Mouse (Mus musculus) macrophage (primary cell): Measurements from ENCODE around the gene Tdo2. TPM values are rescaled to one million over a fixed set of nuclear protein-coding genes. Genes with fewer than 3 reads are reported as not detected.

ENCODE experiments used
- H3K27ac ChIP-seq: fragments of 350-480 bp; formaldehyde crosslinking; 2 replicates; pipeline ENCODE4 v1.9.0; 2021
- H3K36me3 ChIP-seq: fragments of 350-480 bp; formaldehyde crosslinking; 2 replicates; pipeline ENCODE4 v1.9.0; 2021; ENCODE audit errors: inconsistent target
- H3K4me3 ChIP-seq: fragments of 350-480 bp; formaldehyde crosslinking; 2 replicates; pipeline ENCODE4 v1.9.0; 2021; ENCODE audit errors: inconsistent target
- H3K79me2 ChIP-seq: fragments of 350-480 bp; formaldehyde crosslinking; 2 replicates; pipeline ENCODE4 v1.9.0; 2021; ENCODE audit errors: inconsistent target
- WGBS: methylation state at CpG from one replicate; pipeline ENCODE4 v1.1.7; 2026; ENCODE audit warnings: inconsistent platforms; ENCODE audit not compliant: missing documents; 5-methylcytosine and 5-hydroxymethylcytosine counted together
- polyA plus RNA-seq: library from polyadenylated mRNA; stranded (reverse); fragments of 250-400 nt; gene quantifications from 3 replicates; pipeline ENCODE4 v1.2.4, GENCODE M21; 2018; ENCODE audit warnings: inconsistent platforms

Gene Tdo2
- polyA plus RNA-seq, 1 experiment from 2014 or later = not detected

DNA sequence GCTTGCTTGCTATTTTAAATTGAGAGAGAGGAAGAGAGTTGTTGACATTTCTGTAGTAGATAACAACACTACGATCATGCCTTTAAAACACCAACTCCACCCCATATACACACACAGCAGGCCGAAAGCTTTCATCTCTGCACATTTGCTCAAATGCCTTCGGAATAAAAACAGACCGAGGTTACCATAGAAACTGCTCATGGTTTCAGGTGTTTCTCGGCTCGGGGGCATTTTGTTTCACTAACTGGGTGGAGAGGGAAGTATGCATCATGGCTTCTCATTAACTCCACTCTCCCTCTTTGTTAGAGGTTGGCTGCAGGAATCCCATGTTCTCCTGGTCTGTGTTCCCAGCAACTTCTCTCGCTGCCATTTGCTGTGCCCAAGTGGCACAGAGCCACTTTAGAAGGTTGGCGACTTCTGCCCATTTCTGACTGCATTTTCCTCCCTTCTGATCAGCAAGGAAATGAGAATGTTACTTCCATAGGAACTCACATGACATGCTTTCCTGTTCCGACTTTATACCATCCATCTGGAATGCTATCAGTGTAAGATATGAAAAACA lies 49.2 kb downstream of the Tdo2 start:
- Histone ChIP-seq H3K79me2 (no peaks in the 10 kb centered on the region), H3K36me3 (no peaks in the 10 kb centered on the region), H3K4me3 (no peak overlapping the region), H3K27ac (no peak overlapping the region)
- 89% methylated on average over 9 of the region's 9 CpGs for WGBS

DNA sequence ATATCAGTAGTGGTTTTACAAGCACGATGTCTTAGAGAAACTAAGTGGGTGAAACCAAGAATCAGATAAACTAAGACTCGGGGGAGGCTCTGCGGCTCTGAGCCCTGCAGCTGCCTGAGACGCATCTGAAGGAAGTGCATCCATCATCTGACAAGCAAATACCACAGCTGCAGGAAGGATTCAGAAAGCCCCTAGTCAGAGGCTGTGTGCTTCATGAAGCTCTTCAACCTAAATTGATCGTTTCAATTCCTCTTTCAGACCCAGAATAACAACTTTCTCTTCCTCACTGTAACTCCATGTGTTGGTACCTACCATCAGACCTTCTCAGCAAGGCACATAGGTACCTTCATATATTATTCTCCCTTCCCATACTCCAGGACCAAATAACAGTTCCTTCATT lies 50.1 kb downstream of the Tdo2 start:
- Histone ChIP-seq H3K4me3 (no peak overlapping the region), H3K27ac (no peak overlapping the region), H3K36me3 (no peaks in the 10 kb centered on the region), H3K79me2 (no peaks in the 10 kb centered on the region)
- WGBS = 8% methylated on average over 5 of the region's 5 CpGs

DNA sequence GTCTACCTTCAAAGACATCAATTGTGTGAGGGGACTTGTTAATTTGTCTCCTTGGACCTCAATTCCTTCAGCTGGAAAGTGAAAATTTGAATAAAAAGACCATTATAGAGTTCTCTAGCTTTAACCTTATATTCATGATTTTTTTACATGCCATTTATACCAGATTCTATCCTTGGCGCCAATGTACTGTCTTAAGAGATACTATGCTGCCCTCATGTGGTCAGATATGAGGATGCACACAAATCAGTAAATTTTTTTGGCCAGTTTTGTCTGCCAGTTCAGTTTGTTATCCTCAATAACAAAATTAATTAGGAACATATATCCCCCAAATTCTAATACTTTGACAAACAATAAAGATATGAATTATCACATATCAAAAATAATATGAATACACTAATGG lies 51.1 kb downstream of the Tdo2 start:
- Histone ChIP-seq H3K4me3 (no peak overlapping the region), H3K36me3 (no peaks in the 10 kb centered on the region), H3K27ac (no peak overlapping the region), H3K79me2 (no peaks in the 10 kb centered on the region)
- WGBS = 0% methylated on average over 1 of the region's 1 CpGs

DNA sequence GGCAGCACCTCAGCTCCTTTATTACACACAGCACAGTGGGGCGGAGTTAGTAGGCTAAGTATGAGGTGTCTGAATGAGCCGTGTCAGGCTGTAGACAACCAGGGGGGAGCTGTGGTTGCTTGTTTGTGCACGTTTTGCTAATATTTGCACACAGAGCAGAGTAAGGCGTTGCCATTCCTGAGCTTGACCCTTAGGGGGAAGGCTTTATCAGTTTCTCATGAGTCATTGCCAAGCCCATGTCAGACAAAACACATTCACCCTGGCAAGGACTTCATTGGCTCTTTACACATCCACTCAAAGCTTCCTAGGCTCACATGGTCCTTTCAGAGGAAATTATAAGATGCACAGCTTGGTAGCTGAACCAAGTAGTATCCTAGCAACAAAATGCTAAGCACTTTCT lies 53.1 kb downstream of the Tdo2 start:
- no peak overlapping the region for H3K27ac ChIP-seq
- WGBS = 21% methylated on average over 4 of the region's 4 CpGs
- H3K4me3 ChIP-seq = no peak overlapping the region
- no peaks in the 10 kb centered on the region for H3K36me3 ChIP-seq
- no peaks in the 10 kb centered on the region for H3K79me2 ChIP-seq

DNA sequence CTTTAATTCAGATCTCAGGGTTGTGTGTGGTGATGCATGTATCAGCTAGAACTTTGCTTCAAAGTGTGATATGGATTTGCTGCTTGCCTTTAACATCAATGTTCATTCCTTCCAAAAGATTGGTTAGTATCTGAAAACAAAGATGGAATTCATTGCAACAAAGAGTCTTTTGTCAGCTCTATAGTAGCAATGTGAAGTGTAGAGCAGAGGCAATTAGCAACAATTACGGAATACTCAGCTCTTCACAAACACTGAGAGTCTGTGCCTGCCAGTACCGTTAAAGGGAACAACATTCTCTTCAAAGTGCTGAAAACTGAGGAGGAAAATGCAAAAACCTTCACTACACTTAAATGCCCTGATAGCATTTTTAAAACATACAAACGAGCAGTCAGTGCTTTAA lies 56.3 kb downstream of the Tdo2 start:
- H3K4me3 ChIP-seq = no peak overlapping the region
- H3K36me3 ChIP-seq = no peaks in the 10 kb centered on the region
- H3K79me2 ChIP-seq = no peaks in the 10 kb centered on the region
- WGBS = 96% methylated on average over 3 of the region's 3 CpGs
- H3K27ac ChIP-seq = no peak overlapping the region

DNA sequence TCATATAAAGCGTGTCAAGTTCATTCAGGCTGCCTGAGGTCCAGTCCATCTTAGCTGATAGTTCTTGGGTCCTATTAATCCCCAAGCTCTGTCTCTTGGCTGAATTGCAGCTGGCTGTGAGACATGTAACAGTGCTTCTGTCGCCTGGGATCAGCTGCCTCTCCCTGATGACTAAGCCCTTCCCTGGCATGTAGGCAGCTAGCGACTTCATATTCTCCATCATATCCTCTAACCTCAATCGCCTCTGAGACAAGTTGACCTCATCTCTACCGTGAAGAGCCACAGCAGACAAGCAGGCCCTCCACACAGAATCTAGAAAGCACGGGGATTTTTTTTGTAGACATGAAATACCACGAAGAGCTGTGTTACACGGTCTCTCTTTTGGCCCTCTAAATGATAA lies 57.8 kb downstream of the Tdo2 start:
- H3K79me2 ChIP-seq = no peaks in the 10 kb centered on the region
- WGBS = 94% methylated on average over 8 of the region's 8 CpGs
- no peaks in the 10 kb centered on the region for H3K36me3 ChIP-seq
- H3K4me3 ChIP-seq = no peak overlapping the region
- no peak overlapping the region for H3K27ac ChIP-seq

DNA sequence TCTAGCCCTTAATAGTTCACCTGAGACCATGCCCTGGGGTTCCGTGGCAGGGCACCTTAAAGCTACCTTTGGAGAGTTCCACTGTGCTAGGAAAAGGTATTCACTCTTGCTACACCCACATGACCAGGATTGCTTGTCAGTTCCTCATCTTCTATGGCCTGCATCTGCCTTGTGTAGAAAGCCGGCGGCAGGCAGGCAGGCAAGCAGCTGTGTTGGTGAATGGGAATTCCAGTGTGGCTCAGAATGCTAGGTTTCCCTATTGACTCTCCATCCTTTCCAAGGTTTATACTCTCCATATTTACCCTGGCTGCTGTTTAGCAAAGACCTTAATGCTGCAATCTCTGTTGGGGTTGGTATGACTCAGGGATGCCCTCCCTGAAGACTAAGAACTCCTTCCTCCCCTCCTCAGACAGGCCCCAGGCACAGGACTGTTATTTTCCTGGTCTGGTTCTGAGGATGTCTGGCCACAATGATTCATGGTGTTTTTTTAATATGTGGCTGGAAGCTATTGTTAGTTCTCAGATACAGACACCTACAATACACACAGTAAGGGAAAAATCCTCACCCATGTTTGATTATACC lies 58.6 kb downstream of the Tdo2 start:
- Histone ChIP-seq H3K27ac (no peak overlapping the region), H3K36me3 (no peaks in the 10 kb centered on the region)
- WGBS = 100% methylated on average over 3 of the region's 3 CpGs

DNA sequence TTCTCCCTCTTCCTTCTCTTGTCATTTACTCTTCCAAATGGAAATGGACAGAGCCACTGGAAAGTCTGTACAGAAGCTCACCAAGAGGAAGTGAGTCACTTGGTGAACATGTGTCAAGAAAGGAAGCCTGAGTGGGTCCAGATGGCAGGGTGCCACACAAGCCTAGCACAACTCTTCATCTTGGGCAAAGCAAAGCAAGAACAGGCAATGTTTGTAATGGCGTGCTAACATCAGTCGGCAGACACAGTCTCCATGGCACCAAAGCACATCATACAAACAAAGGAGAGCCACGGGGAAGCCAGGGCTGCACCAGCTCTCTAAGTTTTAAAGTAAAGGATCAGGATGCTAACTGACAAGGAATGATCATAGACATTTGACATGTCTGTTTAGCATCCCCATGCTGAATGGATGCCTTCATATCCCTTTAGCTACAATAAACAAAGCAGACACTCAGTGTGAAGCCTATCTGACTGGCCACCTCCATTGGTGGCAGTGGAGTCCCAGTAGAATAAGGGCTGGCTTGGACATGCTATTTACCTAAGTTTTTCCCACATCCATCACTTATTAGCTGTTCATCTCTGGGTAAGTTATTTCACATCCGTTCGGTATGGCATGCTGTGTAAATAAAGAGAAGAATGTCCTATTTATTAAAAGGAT lies 59.8 kb downstream of the Tdo2 start:
- Histone ChIP-seq H3K36me3 (no peaks in the 10 kb centered on the region), H3K27ac (no peak overlapping the region), H3K4me3 (no peak overlapping the region), H3K79me2 (no peaks in the 10 kb centered on the region)
- 83% methylated on average over 4 of the region's 5 CpGs for WGBS

More for the DNA sequence above, 58.6 kb downstream of the Tdo2 start:
- Histone ChIP-seq H3K79me2 (no peaks in the 10 kb centered on the region), H3K4me3 (no peak overlapping the region)

DNA sequence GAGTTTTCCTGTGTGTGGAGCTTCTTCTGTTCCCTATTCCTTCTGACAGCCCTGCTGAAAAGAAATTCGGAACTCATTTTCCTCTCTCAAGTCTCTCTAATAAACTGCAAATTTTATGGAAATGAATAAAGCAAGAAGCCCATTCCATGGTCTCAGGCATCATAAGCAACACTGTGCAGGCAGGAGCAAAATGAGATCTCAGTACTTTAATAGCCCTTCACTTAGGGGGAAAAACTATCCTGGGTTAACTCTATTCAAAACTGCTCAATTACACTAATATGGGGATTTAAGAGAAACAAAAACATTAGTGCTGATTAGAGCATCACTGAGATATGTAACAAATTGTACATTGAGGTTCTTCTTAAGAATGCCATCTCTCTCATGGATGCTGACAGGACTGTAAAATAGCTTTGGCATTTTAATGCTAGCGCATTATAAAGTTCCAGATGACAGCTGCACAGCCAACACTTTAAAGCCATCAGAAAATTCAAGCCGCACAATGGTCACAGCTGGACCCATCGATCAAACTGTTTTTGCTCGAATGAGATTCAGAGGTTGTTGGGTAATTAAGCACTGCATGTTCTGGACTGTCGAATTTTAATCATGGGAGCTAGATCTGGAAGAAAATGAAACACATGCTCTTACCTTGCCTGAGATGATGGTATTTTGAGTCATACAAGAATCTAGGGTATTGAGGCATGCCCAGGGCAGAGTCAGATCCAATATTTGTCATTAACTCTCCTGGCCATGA lies 65.5 kb downstream of the Tdo2 start:
- H3K36me3 ChIP-seq = no peaks in the 10 kb centered on the region
- 89% methylated on average over 6 of the region's 6 CpGs for WGBS

More for the DNA sequence above, 65.5 kb downstream of the Tdo2 start:
- no peak overlapping the region for H3K27ac ChIP-seq
- no peaks in the 10 kb centered on the region for H3K79me2 ChIP-seq
- no peak overlapping the region for H3K4me3 ChIP-seq

Other genes with a start within 250 kb of the Tdo2 start
- 31.0 to 39.1 TPM (median 35.3 TPM) in 3 replicates for gene Ctso, start 43.6 kb downstream of the Tdo2 start, polyA plus RNA-seq
- not detected in 3 replicates for gene Asic5, start 6.1 kb upstream of the Tdo2 start, polyA plus RNA-seq
- 0.10 to 0.23 TPM in 2 of 3 replicates, not detected in the other for gene Gucy1b1, start 98.5 kb upstream of the Tdo2 start, polyA plus RNA-seq
- 0.05 to 0.09 TPM in 2 of 3 replicates, not detected in the other for gene Gucy1a1, start 169.6 kb upstream of the Tdo2 start, polyA plus RNA-seq